Mouse (Mus musculus) stomach, postnatal 0 days (tissue): Measurements from ENCODE around the gene Scaf1. TPM values are rescaled to one million over a fixed set of nuclear protein-coding genes. Genes with fewer than 3 reads are reported as not detected.

Source experiments
- ATAC-seq: fragments of 200-750 bp; cut with Nextera tagmentation; 2 replicates; pipeline ENCODE4 v1.8.0; 2017; ENCODE audit not compliant: low FRiP score, low TSS enrichment
- DNase-seq: peaks from one replicate; pipeline ENCODE4 v3.0.0-alpha.2; 2016; ENCODE audit warnings: low spot score
- H3K27ac ChIP-seq: fragments of 300-500 bp; sonication (generic); replicated peaks from 2 replicates; pipeline ENCODE4 v1.5.1; 2014; ENCODE audit warnings: mild to moderate bottlenecking, control low read depth
- H3K27me3 ChIP-seq: fragments of 300-500 bp; sonication (generic); 2 replicates; pipeline ENCODE4 v1.6.1; 2014; ENCODE audit warnings: low read length; ENCODE audit not compliant: control insufficient read depth, insufficient read depth
- H3K36me3 ChIP-seq: fragments of 300-500 bp; sonication (generic); 2 replicates; pipeline ENCODE4 v1.6.1; 2014; ENCODE audit warnings: low read length, mixed read lengths; ENCODE audit not compliant: control insufficient read depth, insufficient read depth
- H3K4me1 ChIP-seq: fragments of 300-500 bp; sonication (generic); replicated peaks from 2 replicates; pipeline ENCODE4 v1.6.1; 2014; ENCODE audit warnings: antibody characterized with exemption; ENCODE audit not compliant: control insufficient read depth, insufficient read depth
- H3K4me2 ChIP-seq: fragments of 300-500 bp; sonication (generic); replicated peaks from 2 replicates; pipeline ENCODE4 v1.6.1; 2014; ENCODE audit warnings: low read depth, mild to moderate bottlenecking, control low read depth, moderate library complexity
- H3K4me3 ChIP-seq: fragments of 300-500 bp; sonication (generic); 2 replicates; pipeline ENCODE4 v1.5.1; 2014; ENCODE audit warnings: low read depth, low read length, control low read depth
- H3K9ac ChIP-seq: fragments of 300-500 bp; sonication (generic); 2 replicates; pipeline ENCODE4 v1.6.1; 2014; ENCODE audit warnings: mild to moderate bottlenecking, low read length, control low read depth, mixed read lengths
- H3K9me3 ChIP-seq: fragments of 300-500 bp; sonication (generic); 2 replicates; pipeline ENCODE4 v1.6.1; 2016; ENCODE audit warnings: low read length; ENCODE audit not compliant: control insufficient read depth
- CTCF ChIP-seq: IDR thresholded peaks from 2 replicates; pipeline ENCODE4 v1.5.1; 2016; ENCODE audit warnings: antibody characterized with exemption, low read depth, mild to moderate bottlenecking, moderate library complexity
- EP300 ChIP-seq: optimal IDR thresholded peaks from 2 replicates; pipeline ENCODE3; 2016; ENCODE audit warnings: antibody characterized with exemption
- WGBS: fragments of 180-500 bp; shearing (Covaris S2); extraction: QIAGEN DNeasy Blood & Tissue Kit; methylation state at CpG from one replicate; pipeline ENCODE4 v1.1.7; 2014; 5-methylcytosine and 5-hydroxymethylcytosine counted together
- polyA plus RNA-seq: library from polyadenylated mRNA; unstranded; fragments of >200 nt; fragmentation: Nextera tagmentation; extraction: Ambion mirVana; gene quantifications from 2 replicates; pipeline ENCODE4 v1.2.1, GENCODE M21; 2015

The Scaf1 gene
- polyA plus RNA-seq, 1 experiment from 2014 or later = 14.9 TPM

- 86% methylated on average over 5 of the region's 5 CpGs for WGBS
- no peak overlapping the region for H3K4me2 ChIP-seq
- no peak for DNase-seq
- no peak for TF ChIP-seq EP300
- no peak for TF ChIP-seq CTCF
- no peak overlapping the region for H3K27ac ChIP-seq
- H3K27me3 ChIP-seq = no peaks in the 10 kb centered on the region
- ATAC-seq = no peak
- H3K36me3 ChIP-seq = no peaks in the 10 kb centered on the region
- no peak overlapping the region for H3K9ac ChIP-seq
- H3K4me3 ChIP-seq = no peak overlapping the region
- H3K4me1 ChIP-seq = no peaks in the 10 kb centered on the region; the same call in 1 of the 2 replicates
- H3K9me3 ChIP-seq = no peaks in the 10 kb centered on the region
Observed at GRCm38 (mm10) chr7:44962831-44963230, 53.3 kb downstream of the Scaf1 start.

DNA sequence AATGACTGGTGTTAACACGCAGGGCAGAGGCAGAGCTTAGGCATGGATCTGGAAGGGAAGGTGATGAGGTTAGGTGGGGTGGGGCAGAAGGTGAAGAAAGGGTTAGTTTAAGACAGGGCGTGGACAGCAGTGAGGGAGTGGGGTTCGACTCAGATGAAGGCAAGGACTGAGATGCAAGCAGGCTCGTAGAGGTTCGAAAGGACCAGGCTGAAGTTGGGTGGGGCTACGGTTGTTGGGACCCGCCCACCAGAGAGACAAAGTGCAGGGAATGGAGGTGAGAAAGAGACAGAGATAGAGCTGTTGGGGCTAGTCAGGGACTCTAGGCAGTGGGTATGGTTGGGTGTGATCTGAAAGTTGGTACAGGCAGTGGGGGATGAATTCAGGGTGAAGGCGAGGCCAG, 53.8 kb downstream of the Scaf1 start:
- Histone ChIP-seq H3K4me2 (no peak overlapping the region), H3K36me3 (no peaks in the 10 kb centered on the region), H3K27me3 (no peaks in the 10 kb centered on the region), H3K4me1 (no peaks in the 10 kb centered on the region; the same call in 1 of the 2 replicates), H3K4me3 (no peak overlapping the region), H3K27ac (no peak overlapping the region), H3K9ac (no peak overlapping the region), H3K9me3 (no peaks in the 10 kb centered on the region)
- 53% methylated on average over 8 of the region's 8 CpGs for WGBS
- ATAC-seq (no peak), DNase-seq (no peak)
- TF ChIP-seq EP300 = no peak

DNA sequence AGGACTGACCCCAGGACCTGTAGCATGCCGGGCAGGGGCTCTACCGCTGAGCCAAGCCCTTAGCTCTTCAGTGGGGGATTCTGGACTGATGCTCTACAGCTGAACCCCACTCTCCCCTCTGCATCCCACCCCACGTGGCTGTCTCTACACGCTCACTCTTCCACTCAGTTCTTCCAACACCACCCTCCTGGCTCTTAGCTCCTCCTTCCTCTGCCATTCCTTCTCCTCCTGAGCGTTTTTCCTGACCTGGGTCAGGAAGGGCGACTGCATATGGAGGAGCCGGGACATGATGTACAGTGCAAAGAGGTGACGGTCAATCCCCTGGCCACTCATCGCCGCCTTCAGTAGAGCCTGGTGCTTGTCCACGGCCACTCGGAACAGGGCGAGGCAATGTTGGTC, 55.7 kb downstream of the Scaf1 start:
- WGBS = 83% methylated on average over 13 of the region's 13 CpGs
- Histone ChIP-seq H3K9ac (no peak overlapping the region), H3K4me1 (no peaks in the 10 kb centered on the region; the same call in 1 of the 2 replicates), H3K27ac (no peak overlapping the region), H3K4me3 (no peak overlapping the region), H3K36me3 (no peaks in the 10 kb centered on the region), H3K27me3 (no peaks in the 10 kb centered on the region), H3K9me3 (no peaks in the 10 kb centered on the region), H3K4me2 (no peak overlapping the region)
- TF ChIP-seq CTCF (no peak), EP300 (no peak)
- DNase-seq (no peak), ATAC-seq (no peak)

DNA sequence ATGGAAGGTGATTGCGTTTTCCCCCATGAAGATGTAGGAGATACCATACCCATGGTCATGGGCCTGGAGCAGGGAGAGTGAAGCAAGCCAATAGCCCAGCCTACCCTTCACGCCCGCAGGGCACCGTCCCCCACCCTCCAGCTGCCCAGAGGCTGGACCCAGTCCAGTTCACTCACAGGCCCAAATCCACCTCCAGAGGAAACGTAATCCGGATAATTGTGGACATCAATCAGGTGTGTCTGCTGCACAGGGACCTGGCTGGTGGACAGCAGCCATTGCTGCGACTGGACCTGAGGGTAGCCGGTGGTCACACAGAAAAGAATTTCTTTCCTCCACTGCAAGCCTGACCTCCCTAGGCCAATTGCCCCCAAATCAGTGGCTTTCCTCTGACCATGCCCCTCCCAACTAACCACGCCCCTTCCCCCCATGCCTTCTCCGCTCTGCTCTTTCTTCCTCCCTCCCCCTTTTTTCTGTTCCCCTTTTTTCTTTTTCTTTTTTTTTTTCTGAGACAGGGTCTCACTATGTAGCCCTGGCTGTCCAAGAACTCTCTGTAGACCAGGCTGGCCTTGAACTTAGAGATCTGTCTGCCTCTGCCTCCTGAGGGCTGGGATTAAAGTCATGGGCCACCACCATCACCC, 56.2 kb downstream of the Scaf1 start:
- no peak for DNase-seq
- no peak overlapping the region for H3K4me3 ChIP-seq
- H3K27ac ChIP-seq = no peak overlapping the region
- WGBS = 74% methylated on average over 10 of the region's 10 CpGs
- H3K4me2 ChIP-seq = no peak overlapping the region
- no peak for TF ChIP-seq CTCF
- no peak for TF ChIP-seq EP300
- H3K27me3 ChIP-seq = no peaks in the 10 kb centered on the region
- no peaks in the 10 kb centered on the region for H3K9me3 ChIP-seq
- no peaks in the 10 kb centered on the region for H3K36me3 ChIP-seq
- no peak for ATAC-seq
- H3K9ac ChIP-seq = no peak overlapping the region
- no peaks in the 10 kb centered on the region; the same call in 1 of the 2 replicates for H3K4me1 ChIP-seq

- Histone ChIP-seq H3K27ac (no peak overlapping the region), H3K4me3 (no peak overlapping the region), H3K4me1 (no peaks in the 10 kb centered on the region; the same call in 1 of the 2 replicates), H3K27me3 (no peaks in the 10 kb centered on the region), H3K4me2 (no peak overlapping the region), H3K36me3 (no peaks in the 10 kb centered on the region), H3K9ac (no peak overlapping the region), H3K9me3 (no peaks in the 10 kb centered on the region)
- no peak for DNase-seq
- WGBS = 73% methylated on average over 8 of the region's 8 CpGs
- no peak for ATAC-seq
- TF ChIP-seq CTCF (no peak), EP300 (no peak)
Observed at GRCm38 (mm10) chr7:44959281-44959680, 56.9 kb downstream of the Scaf1 start.

- WGBS = 50% methylated on average over 7 of the region's 7 CpGs
- H3K9me3 ChIP-seq = no peaks in the 10 kb centered on the region
- DNase-seq = peak; percentile 60
Observed at GRCm38 (mm10) chr7:44958208-44958607, 58.0 kb downstream of the Scaf1 start.

More at GRCm38 (mm10) chr7:44958208-44958607, 58.0 kb downstream of the Scaf1 start:
- Histone ChIP-seq H3K4me2 (no peak overlapping the region), H3K4me1 (no peaks in the 10 kb centered on the region; the same call in 1 of the 2 replicates), H3K4me3 (no peak overlapping the region), H3K27me3 (no peaks in the 10 kb centered on the region), H3K27ac (no peak overlapping the region), H3K36me3 (no peaks in the 10 kb centered on the region), H3K9ac (no peak overlapping the region)
- ATAC-seq = no peak
- TF ChIP-seq CTCF = peak; percentile 89
- TF ChIP-seq EP300 = no peak
